Mouse (Mus musculus): ENCODE results near the gene Degs1. TPM values are rescaled to one million over a fixed set of nuclear protein-coding genes. Genes with fewer than 3 reads are reported as not detected.
"Not testable (repeated sequence)": the region's sequence is repeated elsewhere in the genome, so short reads cannot be mapped to it uniquely, and the experiment has no call there.

Degs1 gene
- polyA plus RNA-seq, 1 experiment from 2014 or later, result 85.0 TPM

DNA sequence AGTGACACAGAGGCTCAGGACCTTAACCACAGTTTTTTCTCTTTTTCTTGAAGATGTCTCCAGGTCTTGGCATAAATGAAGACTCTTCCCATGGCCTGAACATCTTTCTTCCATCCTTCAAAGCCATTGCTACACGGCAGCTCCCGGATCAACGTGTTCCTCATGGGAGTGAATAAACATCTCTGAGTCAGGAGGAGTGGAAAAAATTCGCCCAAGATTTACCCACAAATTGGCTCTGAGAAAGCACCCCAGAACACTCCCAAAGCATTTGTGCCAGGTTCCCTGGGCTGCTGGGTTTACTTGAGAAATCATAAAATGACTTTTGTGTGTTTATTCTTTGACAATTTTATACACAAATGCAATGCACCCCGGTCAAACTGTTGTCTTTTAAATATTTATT, 20.3 kb upstream of the Degs1 start:
- ATAC-seq, result no peak
- Histone ChIP-seq H3K27me3 (ENCODE audit: control insufficient read depth, insufficient read depth, low read depth, low read length) (no peaks in the 10 kb centered on the region), H3K36me3 (ENCODE audit: control insufficient read depth, insufficient read depth, low read length) (no peaks in the 10 kb centered on the region), H3K4me1 (ENCODE audit: control insufficient read depth, insufficient read depth, low read length) (no peaks in the 10 kb centered on the region), H3K27ac (ENCODE audit: low read length) (no peak overlapping the region), H3K9me3 (replicated peaks; ENCODE audit: control insufficient read depth, low read length, poor library complexity, severe bottlenecking) (0 out of 2 replicates have a peak, but pooled peaks cover 2% of the 10 kb centered on the region), H3K9ac (ENCODE audit: low read depth, low read length) (no peak overlapping the region), H3K4me3 (ENCODE audit: low read depth, low read length) (no peak overlapping the region), H3K4me2 (ENCODE audit: low read length) (no peak overlapping the region)
- 93% methylated on average over 5 of the region's 5 CpGs for WGBS

GRCm38 (mm10) chr1:182302176-182302870, 19.7 kb upstream of the Degs1 start:
- ATAC-seq, result no peak
- Histone ChIP-seq H3K4me2 (ENCODE audit: low read length) (no peak overlapping the region), H3K27me3 (ENCODE audit: control insufficient read depth, insufficient read depth, low read depth, low read length) (no peaks in the 10 kb centered on the region), H3K4me1 (ENCODE audit: control insufficient read depth, insufficient read depth, low read length) (no peaks in the 10 kb centered on the region), H3K27ac (ENCODE audit: low read length) (no peak overlapping the region), H3K36me3 (ENCODE audit: control insufficient read depth, insufficient read depth, low read length) (no peaks in the 10 kb centered on the region), H3K4me3 (ENCODE audit: low read depth, low read length) (no peak overlapping the region), H3K9me3 (replicated peaks; ENCODE audit: control insufficient read depth, low read length, poor library complexity, severe bottlenecking) (0 out of 2 replicates have a peak, but pooled peaks cover 2% of the 10 kb centered on the region), H3K9ac (ENCODE audit: low read depth, low read length) (no peak overlapping the region)
- 92% methylated on average over 6 of the region's 6 CpGs for WGBS

- Histone ChIP-seq H3K9ac (ENCODE audit: low read depth, low read length) (no peak overlapping the region), H3K4me1 (ENCODE audit: control insufficient read depth, insufficient read depth, low read length) (no peaks in the 10 kb centered on the region), H3K4me2 (ENCODE audit: low read length) (no peak overlapping the region), H3K27me3 (ENCODE audit: control insufficient read depth, insufficient read depth, low read depth, low read length) (no peaks in the 10 kb centered on the region), H3K27ac (ENCODE audit: low read length) (no peak overlapping the region), H3K9me3 (replicated peaks; ENCODE audit: control insufficient read depth, low read length, poor library complexity, severe bottlenecking) (0 out of 2 replicates have a peak, but pooled peaks cover 3% of the 10 kb centered on the region), H3K36me3 (ENCODE audit: control insufficient read depth, insufficient read depth, low read length) (no peaks in the 10 kb centered on the region), H3K4me3 (ENCODE audit: low read depth, low read length) (no peak overlapping the region)
- ATAC-seq, result no peak
- 93% methylated on average over 5 of the region's 5 CpGs for WGBS
Measured at GRCm38 (mm10) chr1:182297821-182298220, 15.2 kb upstream of the Degs1 start.

- Histone ChIP-seq H3K36me3 (ENCODE audit: control insufficient read depth, insufficient read depth, low read length) (no peaks in the 10 kb centered on the region), H3K27me3 (ENCODE audit: control insufficient read depth, insufficient read depth, low read depth, low read length) (no peaks in the 10 kb centered on the region), H3K9me3 (replicated peaks; ENCODE audit: control insufficient read depth, low read length, poor library complexity, severe bottlenecking) (0 out of 2 replicates have a peak, but pooled peaks cover 3% of the 10 kb centered on the region), H3K4me1 (ENCODE audit: control insufficient read depth, insufficient read depth, low read length) (no peaks in the 10 kb centered on the region), H3K4me2 (ENCODE audit: low read length) (no peak overlapping the region), H3K9ac (ENCODE audit: low read depth, low read length) (no peak overlapping the region), H3K4me3 (ENCODE audit: low read depth, low read length) (no peak overlapping the region), H3K27ac (ENCODE audit: low read length) (no peak overlapping the region)
- WGBS, result 35% methylated on average over 3 of the region's 3 CpGs
- ATAC-seq, result no peak
Measured at GRCm38 (mm10) chr1:182297246-182297645, 14.6 kb upstream of the Degs1 start.

GRCm38 (mm10) chr1:182296816-182297215, 14.2 kb upstream of the Degs1 start:
- H3K4me1 ChIP-seq (ENCODE audit: control insufficient read depth, insufficient read depth, low read length), result no peaks in the 10 kb centered on the region
- 0 out of 2 replicates have a peak, but pooled peaks cover 3% of the 10 kb centered on the region for H3K9me3 ChIP-seq (replicated peaks; ENCODE audit: control insufficient read depth, low read length, poor library complexity, severe bottlenecking)
- H3K9ac ChIP-seq (ENCODE audit: low read depth, low read length), result no peak overlapping the region
- H3K27ac ChIP-seq (ENCODE audit: low read length), result no peak overlapping the region
- H3K4me2 ChIP-seq (ENCODE audit: low read length), result no peak overlapping the region
- no peak for ATAC-seq
- H3K36me3 ChIP-seq (ENCODE audit: control insufficient read depth, insufficient read depth, low read length), result no peaks in the 10 kb centered on the region
- WGBS, result 67% methylated on average over 6 of the region's 6 CpGs
- no peak overlapping the region for H3K4me3 ChIP-seq (ENCODE audit: low read depth, low read length)
- no peaks in the 10 kb centered on the region for H3K27me3 ChIP-seq (ENCODE audit: control insufficient read depth, insufficient read depth, low read depth, low read length)

DNA sequence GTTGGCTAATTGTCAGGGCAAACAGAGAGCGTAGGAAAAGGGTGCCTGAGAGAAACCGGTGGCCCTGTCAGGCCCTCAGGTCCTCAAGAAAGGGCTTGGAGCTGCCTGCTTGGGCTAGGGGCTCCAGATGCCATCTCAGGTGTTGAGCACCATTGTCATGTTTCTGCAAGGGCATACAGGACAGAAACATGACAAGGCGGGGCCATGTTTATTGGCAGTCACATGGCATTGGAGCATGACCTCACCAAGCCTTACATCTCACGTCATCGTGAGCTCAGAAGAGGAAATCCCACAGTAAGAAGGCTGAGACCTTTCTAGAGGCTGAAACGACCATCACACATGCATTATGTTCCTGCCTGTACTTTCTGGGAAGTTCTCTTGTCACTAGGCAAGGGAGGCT, 13.5 kb upstream of the Degs1 start:
- Histone ChIP-seq H3K4me2 (ENCODE audit: low read length) (no peak overlapping the region), H3K9ac (ENCODE audit: low read depth, low read length) (no peak overlapping the region), H3K27me3 (ENCODE audit: control insufficient read depth, insufficient read depth, low read depth, low read length) (no peaks in the 10 kb centered on the region), H3K27ac (ENCODE audit: low read length) (no peak overlapping the region), H3K36me3 (ENCODE audit: control insufficient read depth, insufficient read depth, low read length) (no peaks in the 10 kb centered on the region), H3K4me1 (ENCODE audit: control insufficient read depth, insufficient read depth, low read length) (no peaks in the 10 kb centered on the region), H3K9me3 (replicated peaks; ENCODE audit: control insufficient read depth, low read length, poor library complexity, severe bottlenecking) (0 out of 2 replicates have a peak, but pooled peaks cover 3% of the 10 kb centered on the region), H3K4me3 (ENCODE audit: low read depth, low read length) (no peak overlapping the region)
- ATAC-seq, result no peak
- 89% methylated on average over 6 of the region's 6 CpGs for WGBS

DNA sequence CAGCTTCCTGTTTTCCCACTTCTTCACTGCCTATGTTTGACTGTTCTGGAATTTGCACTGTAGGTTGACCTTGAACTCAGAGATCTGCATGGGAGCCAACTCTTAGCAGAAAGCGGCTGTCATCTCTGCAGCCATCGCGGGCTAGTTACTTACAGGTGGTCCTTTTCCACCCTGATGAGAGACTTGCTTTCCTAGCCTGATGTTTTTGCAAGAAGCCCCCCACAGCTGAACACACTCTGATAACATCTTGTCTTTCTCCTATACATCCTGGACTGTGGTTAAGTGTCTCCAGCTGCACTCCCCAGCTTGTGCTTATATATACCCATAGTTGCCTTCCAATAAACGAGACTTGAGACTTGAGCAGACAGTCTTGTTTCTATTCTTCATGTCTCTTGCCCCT, 9.7 kb upstream of the Degs1 start:
- H3K27me3 ChIP-seq (ENCODE audit: control insufficient read depth, insufficient read depth, low read depth, low read length), result no peaks in the 10 kb centered on the region
- no peak for ATAC-seq
- H3K9ac ChIP-seq (ENCODE audit: low read depth, low read length), result no peak overlapping the region
- H3K9me3 ChIP-seq (replicated peaks; ENCODE audit: control insufficient read depth, low read length, poor library complexity, severe bottlenecking), result 0 out of 2 replicates have a peak, but pooled peaks cover 3% of the 10 kb centered on the region
- H3K27ac ChIP-seq (ENCODE audit: low read length), result no peak overlapping the region
- H3K4me1 ChIP-seq (ENCODE audit: control insufficient read depth, insufficient read depth, low read length), result no peaks in the 10 kb centered on the region
- no peaks in the 10 kb centered on the region for H3K36me3 ChIP-seq (ENCODE audit: control insufficient read depth, insufficient read depth, low read length)
- 89% methylated on average over 4 of the region's 4 CpGs for WGBS
- H3K4me3 ChIP-seq (ENCODE audit: low read depth, low read length), result no peak overlapping the region
- H3K4me2 ChIP-seq (ENCODE audit: low read length), result no peak overlapping the region

GRCm38 (mm10) chr1:182290741-182291140, 8.1 kb upstream of the Degs1 start:
- not testable (repeated sequence) for H3K4me3 ChIP-seq (ENCODE audit: low read depth, low read length); H3K27me3 ChIP-seq (ENCODE audit: control insufficient read depth, insufficient read depth, low read depth, low read length); H3K27ac ChIP-seq (ENCODE audit: low read length); H3K36me3 ChIP-seq (ENCODE audit: control insufficient read depth, insufficient read depth, low read length); ATAC-seq; H3K4me2 ChIP-seq (ENCODE audit: low read length); H3K9me3 ChIP-seq (replicated peaks; ENCODE audit: control insufficient read depth, low read length, poor library complexity, severe bottlenecking); H3K4me1 ChIP-seq (ENCODE audit: control insufficient read depth, insufficient read depth, low read length); H3K9ac ChIP-seq (ENCODE audit: low read depth, low read length)
- WGBS, result 91% methylated on average over 3 of the region's 3 CpGs

GRCm38 (mm10) chr1:182289781-182290180, 7.2 kb upstream of the Degs1 start:
- H3K4me2 ChIP-seq (ENCODE audit: low read length), result no peak overlapping the region
- H3K4me1 ChIP-seq (ENCODE audit: control insufficient read depth, insufficient read depth, low read length), result no peaks in the 10 kb centered on the region
- no peak overlapping the region for H3K27ac ChIP-seq (ENCODE audit: low read length)
- no peak for ATAC-seq
- no peak overlapping the region for H3K4me3 ChIP-seq (ENCODE audit: low read depth, low read length)
- no peaks in the 10 kb centered on the region for H3K27me3 ChIP-seq (ENCODE audit: control insufficient read depth, insufficient read depth, low read depth, low read length)
- WGBS, result 62% methylated on average over 2 of the region's 2 CpGs
- H3K36me3 ChIP-seq (ENCODE audit: control insufficient read depth, insufficient read depth, low read length), result no peaks in the 10 kb centered on the region
- no peak overlapping the region for H3K9ac ChIP-seq (ENCODE audit: low read depth, low read length)
- 0 out of 2 replicates have a peak, but pooled peaks cover 2% of the 10 kb centered on the region for H3K9me3 ChIP-seq (replicated peaks; ENCODE audit: control insufficient read depth, low read length, poor library complexity, severe bottlenecking)

Data from midbrain, embryonic 16.5 days (tissue).